Mouse (Mus musculus): Measurements from ENCODE around the gene Gtf3a. TPM values are rescaled to one million over a fixed set of nuclear protein-coding genes. Genes with fewer than 3 reads are reported as not detected.

Gtf3a gene
- polyA plus RNA-seq, 1 experiment = 40.5 TPM

GRCm38 (mm10) chr5:146954576-146954975, 6.1 kb downstream of the Gtf3a start:
- no peak for TF ChIP-seq POLR2A (IDR thresholded peaks at IDR 0.05; ENCODE audit: low read depth, low read length)
- no peak for TF ChIP-seq CTCF (IDR thresholded peaks at IDR 0.05; ENCODE audit: borderline replicate concordance, insufficient read depth, low read length)
- no peak overlapping the region for H3K4me3 ChIP-seq (ENCODE audit: insufficient read depth, low read length)
- H3K4me1 ChIP-seq (ENCODE audit: control insufficient read depth, insufficient read depth, low read length) = peaks cover 4% of the 10 kb centered on the region
- H3K27ac ChIP-seq (ENCODE audit: insufficient read depth, low read length) = no peak overlapping the region

- Histone ChIP-seq H3K4me3 (ENCODE audit: insufficient read depth, low read length) (no peak overlapping the region), H3K27ac (ENCODE audit: insufficient read depth, low read length) (no peak overlapping the region), H3K4me1 (ENCODE audit: control insufficient read depth, insufficient read depth, low read length) (no peaks in the 10 kb centered on the region)
- TF ChIP-seq CTCF (IDR thresholded peaks at IDR 0.05; ENCODE audit: borderline replicate concordance, insufficient read depth, low read length) (no peak), POLR2A (IDR thresholded peaks at IDR 0.05; ENCODE audit: low read depth, low read length) (no peak)
These were observed 7.2 kb downstream of the Gtf3a start for GRCm38 (mm10) chr5:146955651-146956050.

GRCm38 (mm10) chr5:146956678-146957077, 8.2 kb downstream of the Gtf3a start:
- H3K4me1 ChIP-seq (ENCODE audit: control insufficient read depth, insufficient read depth, low read length) = no peaks in the 10 kb centered on the region
- H3K27ac ChIP-seq (ENCODE audit: insufficient read depth, low read length) = no peak overlapping the region
- H3K4me3 ChIP-seq (ENCODE audit: insufficient read depth, low read length) = no peak overlapping the region

DNA sequence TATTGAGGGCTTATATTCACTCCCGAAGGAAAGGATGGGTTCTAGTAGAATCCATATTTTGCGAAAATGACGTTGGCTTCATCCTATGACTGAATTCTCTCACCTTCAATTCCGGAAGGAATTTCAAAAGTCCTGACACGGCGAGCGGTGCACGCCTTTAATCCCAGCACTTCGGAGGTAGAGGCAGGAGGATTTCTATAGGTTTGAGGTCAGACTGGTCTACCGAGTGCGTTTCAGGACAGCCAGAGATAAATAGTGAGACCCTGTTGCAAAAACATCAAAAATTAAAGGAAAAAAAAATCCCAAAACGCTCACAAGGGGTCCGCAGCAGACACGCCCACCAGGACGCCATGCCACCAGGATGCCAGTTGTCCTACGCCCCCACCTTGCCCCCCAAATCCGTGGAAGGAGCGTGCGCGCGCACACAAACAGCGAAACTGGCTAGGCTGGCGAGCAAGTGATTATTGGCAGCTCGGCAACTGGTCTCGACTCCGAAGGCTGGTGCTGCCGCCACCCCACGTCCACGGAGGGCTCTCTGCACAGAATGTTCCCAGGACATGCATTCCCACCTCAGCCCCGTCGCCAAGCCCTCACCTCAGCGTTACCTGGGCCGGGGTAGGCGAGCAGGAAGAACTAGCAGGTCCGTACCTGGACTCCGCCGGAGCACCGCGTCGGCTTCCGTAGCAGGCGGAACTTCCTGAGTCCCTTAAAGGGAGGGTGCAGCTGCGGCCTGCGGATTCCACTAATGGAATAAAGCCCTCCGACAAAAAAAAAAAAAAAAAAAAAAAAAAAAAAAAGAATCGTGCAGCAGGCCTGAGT, 14.9 kb downstream of the Gtf3a start, which contains the start of gene Mtif3:
TSS of gene Mtif3 (minus strand) at position 683 of the 819 bp plus-strand sequence.
- H3K4me1 ChIP-seq (ENCODE audit: control insufficient read depth, insufficient read depth, low read length) = peaks cover 2% of the 10 kb centered on the region; the same call in 1 of the 2 replicates
- TF ChIP-seq CTCF (IDR thresholded peaks at IDR 0.05; ENCODE audit: borderline replicate concordance, insufficient read depth, low read length) (no peak), POLR2A (IDR thresholded peaks at IDR 0.05; ENCODE audit: low read depth, low read length) (peak; percentile 69)
- H3K4me3 ChIP-seq (ENCODE audit: insufficient read depth, low read length) = peak within 1 kb of the TSS; percentile 98
- 0 out of 2 replicates have a peak within 1 kb of the TSS, but pooled peaks have one; percentile 16 for H3K27ac ChIP-seq (ENCODE audit: insufficient read depth, low read length)

More at GRCm38 (mm10) chr5:146956678-146957077, 8.2 kb downstream of the Gtf3a start:
- TF ChIP-seq CTCF (IDR thresholded peaks at IDR 0.05; ENCODE audit: borderline replicate concordance, insufficient read depth, low read length) (no peak), POLR2A (IDR thresholded peaks at IDR 0.05; ENCODE audit: low read depth, low read length) (no peak)

DNA sequence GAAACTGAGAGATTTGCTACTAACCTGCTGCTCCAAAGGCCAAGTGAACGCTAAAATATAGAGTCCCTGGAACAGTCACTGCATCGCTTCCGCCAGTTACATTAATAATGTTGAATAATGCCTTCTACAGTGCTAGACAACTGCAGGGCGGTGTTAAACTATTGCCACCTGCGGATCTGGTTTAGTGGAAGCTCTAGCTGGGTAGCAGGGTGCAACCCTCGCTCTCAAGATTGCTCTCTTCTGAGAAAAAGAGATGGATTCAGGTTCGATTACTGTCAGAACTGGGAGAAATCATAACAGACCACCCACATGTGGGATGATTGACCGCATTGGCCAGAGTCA, 15.5 kb downstream of the Gtf3a start:
- Histone ChIP-seq H3K4me1 (ENCODE audit: control insufficient read depth, insufficient read depth, low read length) (peaks cover 2% of the 10 kb centered on the region; the same call in 1 of the 2 replicates), H3K4me3 (ENCODE audit: insufficient read depth, low read length) (peak overlapping the region; percentile 22; the same call in 1 of the 2 replicates), H3K27ac (ENCODE audit: insufficient read depth, low read length) (no peak overlapping the region)
- no peak for TF ChIP-seq POLR2A (IDR thresholded peaks at IDR 0.05; ENCODE audit: low read depth, low read length)
- TF ChIP-seq CTCF (IDR thresholded peaks at IDR 0.05; ENCODE audit: borderline replicate concordance, insufficient read depth, low read length) = no peak

GRCm38 (mm10) chr5:146968695-146969393, 20.4 kb downstream of the Gtf3a start:
- TF ChIP-seq POLR2A (IDR thresholded peaks at IDR 0.05; ENCODE audit: low read depth, low read length) (no peak), CTCF (IDR thresholded peaks at IDR 0.05; ENCODE audit: borderline replicate concordance, insufficient read depth, low read length) (no peak)
- Histone ChIP-seq H3K4me3 (ENCODE audit: insufficient read depth, low read length) (no peak overlapping the region), H3K4me1 (ENCODE audit: control insufficient read depth, insufficient read depth, low read length) (no peaks in the 10 kb centered on the region), H3K27ac (ENCODE audit: insufficient read depth, low read length) (no peak overlapping the region)

- Histone ChIP-seq H3K4me3 (ENCODE audit: insufficient read depth, low read length) (no peak overlapping the region), H3K4me1 (ENCODE audit: control insufficient read depth, insufficient read depth, low read length) (no peaks in the 10 kb centered on the region), H3K27ac (ENCODE audit: insufficient read depth, low read length) (no peak overlapping the region)
- TF ChIP-seq CTCF (IDR thresholded peaks at IDR 0.05; ENCODE audit: borderline replicate concordance, insufficient read depth, low read length) (no peak), POLR2A (IDR thresholded peaks at IDR 0.05; ENCODE audit: low read depth, low read length) (no peak)
These were observed 23.5 kb downstream of the Gtf3a start for GRCm38 (mm10) chr5:146971776-146972561.

GRCm38 (mm10) chr5:146973353-146973752, 24.9 kb downstream of the Gtf3a start:
- no peak overlapping the region for H3K27ac ChIP-seq (ENCODE audit: insufficient read depth, low read length)
- H3K4me3 ChIP-seq (ENCODE audit: insufficient read depth, low read length) = no peak overlapping the region
- no peaks in the 10 kb centered on the region for H3K4me1 ChIP-seq (ENCODE audit: control insufficient read depth, insufficient read depth, low read length)
- TF ChIP-seq CTCF (IDR thresholded peaks at IDR 0.05; ENCODE audit: borderline replicate concordance, insufficient read depth, low read length) (no peak), POLR2A (IDR thresholded peaks at IDR 0.05; ENCODE audit: low read depth, low read length) (no peak)

Measured in embryonic fibroblast, embryonic 13.5 days (primary cell).